Mouse (Mus musculus) ovary, postnatal 14 days (tissue): ENCODE measurements at regions not wholly inside any gene's neighbourhood (a gene's known extent, or its start where the extent isn't known, plus 50 kb on each side); places are given as distances from the start of the nearest gene placed in this dataset.

Experiments
- DNase-seq: peaks from one replicate; pipeline ENCODE4 v3.0.0; 2022; ENCODE audit warnings: low spot score

- no peak for DNase-seq
Observed at GRCm38 (mm10) chr3:39933372-39933771, 597.7 kb upstream of the Intu start.

GRCm38 (mm10) chr3:39937719-39938278, 593.3 kb upstream of the Intu start:
- no peak for DNase-seq

- peak; percentile 39 for DNase-seq
Observed at GRCm38 (mm10) chr3:39944581-39944980, 586.5 kb upstream of the Intu start.

DNA sequence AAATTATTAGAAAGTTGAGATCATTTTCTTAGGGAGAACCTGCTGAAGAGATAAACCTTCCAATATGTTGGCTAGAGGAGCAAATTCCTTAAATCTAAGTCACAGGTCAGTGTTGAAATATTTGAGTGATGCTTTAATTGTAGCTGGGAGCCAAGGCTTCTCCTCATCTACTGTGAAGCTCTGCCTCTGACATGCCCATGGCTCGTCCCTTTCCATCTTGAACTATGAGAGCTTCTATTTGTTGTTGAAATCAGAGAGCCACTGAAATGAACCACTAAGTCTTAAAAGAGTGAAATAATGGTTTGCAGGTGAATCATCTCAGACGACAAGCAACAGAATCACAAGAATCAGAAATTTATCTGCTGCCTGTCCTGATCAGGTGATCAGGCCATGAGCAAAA, 579.0 kb upstream of the Intu start:
- no peak for DNase-seq

DNA sequence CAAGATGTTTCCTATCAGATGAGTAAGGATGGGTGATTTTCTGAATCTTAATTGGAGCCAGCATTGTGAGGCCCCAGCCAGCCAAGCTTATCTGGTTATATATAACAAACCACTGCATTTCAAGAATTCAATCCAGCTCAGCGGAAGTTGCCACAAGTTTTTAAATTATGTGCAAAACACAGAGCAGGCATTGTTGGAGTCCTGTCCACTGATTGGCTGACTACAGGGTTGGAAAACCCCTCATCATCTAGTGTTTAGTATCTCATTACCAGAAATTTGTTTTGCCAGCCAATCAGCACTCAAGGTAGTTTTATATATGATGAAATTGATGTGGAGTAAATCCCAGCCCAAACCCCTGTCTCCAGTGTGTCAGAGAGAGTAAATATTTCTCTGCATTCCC, 578.5 kb upstream of the Intu start:
- DNase-seq = no peak

DNA sequence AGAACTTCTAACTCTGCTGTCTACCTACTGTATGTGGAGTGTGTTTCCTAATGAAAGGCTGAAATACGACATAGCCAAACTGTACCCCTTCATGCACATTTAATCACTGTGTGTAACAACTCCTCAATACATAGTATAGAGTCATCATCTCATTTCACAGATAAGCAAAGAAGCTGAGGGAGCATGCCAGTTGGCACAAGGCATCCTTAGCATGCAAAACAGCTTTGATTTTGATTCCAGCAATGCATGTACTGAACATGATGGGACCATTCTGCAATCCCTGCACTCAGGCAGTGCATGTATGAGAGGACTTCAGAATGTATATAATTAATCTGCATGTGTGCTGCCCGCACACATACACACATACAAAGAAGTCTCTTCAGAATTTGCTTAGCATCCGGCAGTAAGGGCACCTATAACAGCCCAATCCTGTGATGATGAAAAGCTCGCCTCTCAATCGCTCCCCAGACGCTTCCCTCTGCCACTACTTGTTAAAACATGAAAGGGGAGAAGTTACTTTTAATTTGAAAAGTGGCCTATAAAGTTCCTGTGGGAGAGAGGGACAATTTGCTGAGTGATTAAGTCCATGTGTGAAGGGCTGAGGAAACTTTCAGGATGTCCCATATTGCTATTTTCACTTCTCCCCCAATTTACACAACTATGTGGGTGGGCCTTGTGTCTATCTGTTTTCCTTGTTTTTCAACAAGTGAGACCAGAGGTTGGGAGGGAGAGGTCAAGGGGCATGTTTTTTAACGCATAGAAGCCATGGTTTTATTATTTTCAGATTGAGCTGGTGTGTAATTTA, 569.0 kb upstream of the Intu start:
- no peak for DNase-seq

DNA sequence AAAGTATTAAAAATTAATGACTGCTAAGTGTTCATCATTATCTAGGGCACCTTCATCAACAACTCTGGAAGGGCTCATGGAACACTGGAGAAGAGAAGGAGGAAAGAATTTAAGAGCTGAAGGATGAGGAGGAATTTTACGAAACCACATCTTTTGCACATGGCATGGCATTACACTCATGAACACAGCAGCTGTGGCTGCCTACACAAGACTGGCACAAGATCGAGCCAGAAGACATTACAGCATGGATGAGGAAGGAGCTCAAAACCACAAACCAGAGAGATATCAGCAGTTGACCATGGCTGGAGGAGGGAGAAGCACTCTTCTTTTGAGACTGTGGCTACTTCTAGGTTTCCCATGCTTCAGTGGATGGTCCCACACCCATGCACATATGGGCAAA, 565.7 kb upstream of the Intu start:
- DNase-seq = no peak

DNA sequence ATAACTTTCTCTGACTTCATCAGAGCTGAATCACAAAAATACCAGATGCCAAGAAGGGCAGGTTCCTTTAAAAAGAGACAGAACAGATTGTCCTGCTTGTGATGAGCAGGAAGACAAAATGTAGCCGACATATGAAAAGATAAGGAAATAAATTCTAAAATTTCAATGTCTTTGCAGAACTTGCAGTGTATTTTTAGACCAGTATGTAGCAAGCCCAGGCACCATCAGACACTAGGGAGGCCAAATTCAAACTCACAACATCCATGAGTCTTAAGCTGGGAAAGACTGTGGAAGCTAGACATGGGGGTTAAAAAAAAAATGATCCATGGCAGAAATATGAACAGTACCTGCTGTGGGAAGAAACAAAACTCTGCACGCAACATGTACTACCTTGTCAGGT, 564.7 kb upstream of the Intu start:
- DNase-seq = no peak

- DNase-seq = no peak
Observed at GRCm38 (mm10) chr3:39976937-39977336, 554.1 kb upstream of the Intu start.

DNA sequence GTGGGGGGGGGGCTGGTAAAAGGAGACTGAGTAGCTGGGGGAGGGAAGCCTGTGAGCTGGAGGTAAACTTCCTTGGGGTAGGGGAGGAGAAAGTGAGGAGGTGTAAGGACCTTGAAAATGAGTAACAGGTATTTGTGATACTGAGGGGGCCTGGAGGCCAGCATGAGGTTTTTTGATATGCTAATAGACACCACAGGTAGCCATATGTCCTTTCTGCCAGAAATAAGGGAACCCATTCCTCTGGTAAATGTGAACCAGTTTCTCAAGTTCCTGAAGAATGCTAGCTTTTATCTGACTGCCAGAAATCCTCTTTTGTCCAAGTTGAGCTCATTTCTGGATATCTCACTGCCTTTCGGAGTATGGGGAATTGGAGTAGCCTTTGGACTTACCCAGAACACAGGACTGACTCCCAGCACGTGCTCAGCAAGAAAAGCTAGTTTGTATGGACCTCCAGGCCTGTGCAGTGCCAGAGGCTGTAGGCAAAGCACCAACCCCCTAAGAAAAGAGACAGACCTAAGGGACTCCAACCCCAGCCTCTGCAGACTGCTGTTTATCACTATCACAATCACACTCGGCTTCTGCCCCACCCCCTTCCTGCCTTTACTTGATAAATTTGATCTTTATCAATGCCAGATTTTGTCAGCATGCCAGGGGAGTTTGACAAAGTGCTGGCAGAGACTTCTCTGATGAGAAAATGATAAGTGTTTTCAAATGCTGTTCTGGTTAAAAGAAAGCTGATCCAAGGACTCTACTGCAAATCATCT, 552.0 kb upstream of the Intu start:
- no peak for DNase-seq

GRCm38 (mm10) chr3:39982656-39983055, 548.4 kb upstream of the Intu start:
- no peak for DNase-seq

- no peak for DNase-seq
Observed at GRCm38 (mm10) chr3:39987710-39988109, 543.4 kb upstream of the Intu start.

GRCm38 (mm10) chr3:39998628-39999027, 532.5 kb upstream of the Intu start:
- peak; percentile 48 for DNase-seq

GRCm38 (mm10) chr3:39999846-40000245, 531.2 kb upstream of the Intu start:
- DNase-seq = no peak

DNA sequence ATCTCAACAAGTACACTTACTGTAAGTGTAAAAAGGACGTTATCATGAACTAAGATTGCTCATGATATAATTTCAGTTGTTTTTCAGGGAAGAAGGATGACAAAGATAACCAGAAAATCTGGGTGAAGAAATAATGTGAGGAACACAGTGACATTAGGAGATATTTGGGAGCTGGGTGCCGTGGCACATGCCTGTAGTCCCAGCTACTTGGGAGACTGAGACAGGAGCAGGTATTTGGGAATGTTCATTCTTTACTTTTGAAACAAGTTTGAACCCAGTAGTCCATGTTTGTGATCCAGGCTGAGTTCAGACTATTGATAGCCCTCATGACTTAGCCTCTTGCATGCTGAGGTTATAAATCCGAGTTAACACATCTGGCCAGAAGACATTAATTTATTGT, 528.2 kb upstream of the Intu start:
- DNase-seq = no peak

DNA sequence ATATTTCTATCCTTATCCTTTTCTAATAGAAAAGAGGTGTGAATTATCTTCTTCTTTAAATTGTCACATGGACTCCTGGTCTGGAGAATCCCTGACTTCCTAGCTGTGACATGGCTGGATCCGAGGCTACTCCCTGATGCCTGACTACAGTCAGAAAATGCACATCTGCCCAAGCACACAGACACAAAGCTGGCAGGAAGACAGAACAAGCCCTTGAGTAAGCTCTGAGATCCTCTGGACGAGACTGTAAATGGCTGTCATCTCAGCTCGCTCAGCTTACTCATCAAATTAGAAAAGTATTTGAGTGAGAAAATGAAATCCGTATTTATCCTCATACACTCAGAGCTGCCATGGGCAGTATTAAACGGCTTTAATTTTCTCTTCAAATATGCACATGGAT, 521.0 kb upstream of the Intu start:
- no peak for DNase-seq

DNA sequence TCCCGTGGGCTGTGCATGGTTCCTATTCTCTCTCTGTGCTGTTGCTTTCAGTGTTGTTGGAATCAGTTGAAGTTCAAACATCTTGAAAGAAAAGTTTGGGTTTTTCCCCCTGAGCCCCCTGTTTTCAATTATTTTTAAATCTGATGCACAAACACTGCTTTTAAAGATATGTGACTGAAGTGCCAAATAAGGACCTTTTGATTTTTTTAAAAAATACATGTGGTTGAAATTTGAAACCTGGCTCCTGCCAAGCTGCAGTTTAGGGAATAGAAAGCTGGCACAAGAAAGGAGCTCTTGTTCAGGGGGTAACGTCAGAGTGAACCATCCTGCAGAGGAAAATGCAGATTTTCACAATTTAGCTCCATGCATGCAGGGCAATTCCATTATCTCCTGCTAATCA, 509.4 kb upstream of the Intu start:
- DNase-seq = no peak

GRCm38 (mm10) chr3:40027713-40028112, 503.4 kb upstream of the Intu start:
- no peak for DNase-seq

GRCm38 (mm10) chr3:40036177-40036576, 494.9 kb upstream of the Intu start:
- no peak for DNase-seq

- no peak for DNase-seq
Observed at GRCm38 (mm10) chr3:40049721-40050120, 481.4 kb upstream of the Intu start.

DNA sequence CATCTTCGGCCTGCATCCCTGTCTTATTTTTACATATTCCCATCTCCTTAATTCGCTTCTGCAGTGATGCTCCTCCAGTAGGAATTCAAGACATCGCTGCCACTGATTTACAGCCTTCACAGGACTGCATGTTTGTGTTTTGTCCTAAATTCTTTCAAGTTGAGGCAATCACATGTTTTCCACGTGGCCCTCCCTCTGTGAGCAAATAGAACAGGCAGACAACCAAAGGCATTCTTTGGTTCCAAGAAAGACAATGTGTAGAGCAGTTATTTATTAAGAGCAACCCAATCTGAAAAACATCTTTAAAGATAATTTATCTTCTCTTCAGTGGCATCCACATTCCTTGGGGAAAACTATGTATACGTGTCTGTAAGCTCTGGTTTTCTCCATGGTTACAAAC, 472.8 kb upstream of the Intu start:
- DNase-seq = no peak

DNA sequence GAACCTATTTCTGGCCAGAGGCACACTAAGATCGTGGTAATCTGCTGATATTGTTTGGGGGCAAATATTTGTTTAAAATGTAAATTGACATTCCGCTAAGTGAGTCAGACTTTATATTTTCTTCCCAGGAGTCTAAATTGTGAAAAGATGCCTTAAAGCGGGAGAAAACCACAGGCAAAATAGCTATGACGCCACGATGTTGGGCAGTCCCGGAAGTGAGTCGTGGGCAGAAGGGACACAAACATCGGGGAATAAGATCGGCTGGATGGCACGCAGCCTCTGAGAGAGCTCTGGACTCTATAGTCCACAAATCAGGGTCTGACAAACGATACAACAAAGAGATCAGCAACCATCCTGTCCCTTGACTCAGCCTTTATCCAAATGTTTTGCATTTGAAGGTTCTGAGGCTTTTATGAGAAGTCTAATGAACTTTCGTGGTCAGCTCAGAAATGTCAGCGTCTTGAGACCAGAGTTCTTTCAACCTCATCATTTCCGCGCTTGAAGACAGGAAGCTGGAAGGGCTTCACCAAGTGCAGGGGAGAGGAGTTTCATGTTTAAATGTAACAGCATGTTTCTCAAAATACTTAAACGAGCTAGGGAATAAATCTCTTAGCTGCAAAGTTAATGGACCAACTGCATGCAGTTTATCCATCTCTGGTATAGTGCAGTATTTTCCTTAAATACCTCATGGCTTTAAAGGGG, 472.2 kb upstream of the Intu start:
- DNase-seq = no peak
